ENCODE assay signal across 25 mouse cellular contexts in the genomic region with DNA sequence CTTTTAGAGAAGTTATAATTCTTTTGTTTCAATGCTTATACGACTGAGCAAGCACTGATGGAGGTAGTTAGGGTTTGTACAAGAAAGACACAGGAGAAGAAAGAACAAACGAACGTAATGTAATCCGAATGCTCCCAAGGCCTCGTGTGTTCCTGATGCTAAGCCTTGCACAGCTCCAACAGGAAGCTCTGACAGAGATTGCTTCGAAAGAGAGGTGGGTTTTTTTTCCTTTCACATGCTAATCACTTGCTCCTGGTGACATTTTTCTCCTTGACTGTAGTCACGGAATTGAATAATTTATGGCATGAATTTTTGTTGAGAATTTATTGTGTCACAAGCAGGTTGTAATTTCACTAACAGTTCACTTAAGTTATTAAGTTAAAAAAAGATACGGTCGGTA.
DNase-seq lines count a peak whose midpoint lies in the region; ATAC-seq and TF ChIP-seq lines count a peak whose summit lies in the region.
"Had no signal": no experiment of that assay in that cellular context is flagged by ENCODE, and none has a peak within 500 bp of the region (broad histone marks: within the 10 kb centered on the region; RNA-seq: fewer than 3 reads in every experiment).

No protein-coding gene starts in this region.

- no peak for ATAC-seq in forebrain, embryonic 14.5 days
- ATAC-seq in forebrain, embryonic 12.5 days (ENCODE audit: low FRiP score): no peak
- ATAC-seq in forebrain, postnatal 0 days: peak; percentile 71; the same call in 1 of the 2 replicates
- no peak for ATAC-seq in forebrain, embryonic 13.5 days
- no peak for ATAC-seq in midbrain, embryonic 15.5 days (replicated peaks)
- no peak for ATAC-seq in midbrain, embryonic 11.5 days (ENCODE audit: low FRiP score)
- ATAC-seq: activated CD4-positive, CD25-positive, alpha-beta regulatory T cell, adult 4 months; CD4-positive, CD25-positive, alpha-beta regulatory T cell, adult 4 months; Patski had no signal

- H3K4me1 ChIP-seq in forebrain, embryonic 14.5 days (ENCODE audit: control insufficient read depth, insufficient read depth, low read length): no peaks in the 10 kb centered on the region
- no peaks in the 10 kb centered on the region for H3K4me1 ChIP-seq in forebrain, embryonic 12.5 days
- no peaks in the 10 kb centered on the region for H3K4me1 ChIP-seq in forebrain, postnatal 0 days (ENCODE audit: insufficient read depth)
- H3K4me1 ChIP-seq in forebrain, embryonic 13.5 days: no peaks in the 10 kb centered on the region
- 0 out of 2 replicates have a peak, but pooled peaks cover 5% of the 10 kb centered on the region for H3K4me1 ChIP-seq in midbrain, embryonic 15.5 days
- H3K4me1 ChIP-seq in midbrain, embryonic 11.5 days (ENCODE audit: control insufficient read depth, insufficient read depth, low read length): no peaks in the 10 kb centered on the region
- H3K4me1 ChIP-seq: embryonic facial prominence, embryonic 15.5 days had no signal

- 0 out of 2 replicates have a peak, but pooled peaks cover 3% of the 10 kb centered on the region for H3K9me3 ChIP-seq in forebrain, embryonic 14.5 days (replicated peaks; ENCODE audit: control insufficient read depth, low read length)
- peaks cover 16% of the 10 kb centered on the region for H3K9me3 ChIP-seq in forebrain, embryonic 12.5 days
- 0 out of 2 replicates have a peak, but pooled peaks cover 13% of the 10 kb centered on the region for H3K9me3 ChIP-seq in forebrain, postnatal 0 days (ENCODE audit: low read length)
- H3K9me3 ChIP-seq in forebrain, embryonic 13.5 days (replicated peaks): peaks cover 17% of the 10 kb centered on the region
- no peaks in the 10 kb centered on the region for H3K9me3 ChIP-seq in midbrain, embryonic 15.5 days
- H3K9me3 ChIP-seq in midbrain, embryonic 11.5 days (ENCODE audit: control insufficient read depth, low read length): no peaks in the 10 kb centered on the region; the same call in 1 of the 2 replicates
- H3K9me3 ChIP-seq: embryonic facial prominence, embryonic 15.5 days had no signal

- H3K27ac ChIP-seq in forebrain, embryonic 14.5 days (ENCODE audit: low read depth, low read length): no peak overlapping the region
- H3K27ac ChIP-seq in forebrain, embryonic 12.5 days: no peak overlapping the region
- H3K27ac ChIP-seq in forebrain, postnatal 0 days (ENCODE audit: low read depth, low read length): no peak overlapping the region
- H3K27ac ChIP-seq in forebrain, embryonic 13.5 days: no peak overlapping the region
- H3K27ac ChIP-seq in midbrain, embryonic 15.5 days: peak overlapping the region; percentile 41; the same call in 1 of the 2 replicates
- no peak overlapping the region for H3K27ac ChIP-seq in midbrain, embryonic 11.5 days (ENCODE audit: low read depth, low read length)
- H3K27ac ChIP-seq: embryonic facial prominence, embryonic 13.5 days; embryonic facial prominence, embryonic 15.5 days had no signal

- peak; percentile 27 for DNase-seq in forebrain, embryonic 14.5 days (ENCODE audit: low spot score)
- peak; percentile 20 for DNase-seq in forebrain, postnatal 0 days
- no peak for DNase-seq in midbrain, embryonic 11.5 days (ENCODE audit: low spot score, missing footprints)
- DNase-seq: adrenal gland, adult 8-10 months; adrenal gland, postnatal 14 days; adrenal gland, postnatal 36 days; B cell, adult 2 months; cerebellum, adult 11 months; cerebellum, adult 18-20 months; cerebellum, adult 8-10 months; cerebellum, adult 9-11 months; cerebellum, postnatal 14 days; cerebellum, postnatal 36 days; embryo, embryonic 11 days had no signal

- H3K27me3 ChIP-seq in forebrain, embryonic 14.5 days (replicated peaks; ENCODE audit: control insufficient read depth, insufficient read depth, low read length): no peaks in the 10 kb centered on the region
- H3K27me3 ChIP-seq in forebrain, embryonic 12.5 days: no peaks in the 10 kb centered on the region
- no peaks in the 10 kb centered on the region for H3K27me3 ChIP-seq in forebrain, postnatal 0 days (ENCODE audit: insufficient read depth, low read length)
- no peaks in the 10 kb centered on the region for H3K27me3 ChIP-seq in forebrain, embryonic 13.5 days
- H3K27me3 ChIP-seq in midbrain, embryonic 15.5 days (replicated peaks): no peaks in the 10 kb centered on the region
- H3K27me3 ChIP-seq in midbrain, embryonic 11.5 days (ENCODE audit: control insufficient read depth, insufficient read depth, low read length): no peaks in the 10 kb centered on the region
- H3K27me3 ChIP-seq: CH12.LX; embryonic facial prominence, embryonic 13.5 days; embryonic facial prominence, embryonic 15.5 days had no signal

- 60% methylated on average over 9 of the region's 9 CpGs for WGBS in forebrain, embryonic 14.5 days
- 67% methylated on average over 9 of the region's 9 CpGs for WGBS in forebrain, embryonic 12.5 days
- WGBS in forebrain, postnatal 0 days: 46% methylated on average over 9 of the region's 9 CpGs
- 58% methylated on average over 9 of the region's 9 CpGs for WGBS in forebrain, embryonic 13.5 days
- WGBS in midbrain, embryonic 15.5 days: 49% methylated on average over 9 of the region's 9 CpGs
- WGBS in midbrain, embryonic 11.5 days: 74% methylated on average over 9 of the region's 9 CpGs

- H3K9ac ChIP-seq in forebrain, embryonic 14.5 days (ENCODE audit: low read length): no peak overlapping the region
- H3K9ac ChIP-seq in forebrain, embryonic 12.5 days: no peak overlapping the region
- no peak overlapping the region for H3K9ac ChIP-seq in forebrain, postnatal 0 days
- H3K9ac ChIP-seq in forebrain, embryonic 13.5 days: no peak overlapping the region
- no peak overlapping the region for H3K9ac ChIP-seq in midbrain, embryonic 15.5 days
- H3K9ac ChIP-seq in midbrain, embryonic 11.5 days (ENCODE audit: low read length): no peak overlapping the region
- H3K9ac ChIP-seq: embryonic facial prominence, embryonic 13.5 days; embryonic facial prominence, embryonic 15.5 days had no signal

- no peak overlapping the region for H3K4me2 ChIP-seq in forebrain, embryonic 14.5 days (ENCODE audit: low read length)
- H3K4me2 ChIP-seq in forebrain, embryonic 12.5 days: no peak overlapping the region
- no peak overlapping the region for H3K4me2 ChIP-seq in forebrain, postnatal 0 days (ENCODE audit: low read depth)
- H3K4me2 ChIP-seq in forebrain, embryonic 13.5 days: no peak overlapping the region
- no peak overlapping the region for H3K4me2 ChIP-seq in midbrain, embryonic 15.5 days
- H3K4me2 ChIP-seq in midbrain, embryonic 11.5 days: no peak overlapping the region
- H3K4me2 ChIP-seq: embryonic facial prominence, embryonic 13.5 days; embryonic facial prominence, embryonic 15.5 days had no signal

- H3K4me3 ChIP-seq in forebrain, embryonic 14.5 days (ENCODE audit: low read depth, low read length): no peak overlapping the region
- no peak overlapping the region for H3K4me3 ChIP-seq in forebrain, embryonic 12.5 days (replicated peaks)
- H3K4me3 ChIP-seq in forebrain, postnatal 0 days (ENCODE audit: low read depth, low read length): no peak overlapping the region
- H3K4me3 ChIP-seq in forebrain, embryonic 13.5 days: no peak overlapping the region
- no peak overlapping the region for H3K4me3 ChIP-seq in midbrain, embryonic 15.5 days
- H3K4me3 ChIP-seq in midbrain, embryonic 11.5 days (ENCODE audit: low read depth, low read length): no peak overlapping the region
- H3K4me3 ChIP-seq: embryonic facial prominence, embryonic 13.5 days; embryonic facial prominence, embryonic 15.5 days; erythroblast, embryonic 14.5 days had no signal

- no peaks in the 10 kb centered on the region for H3K36me3 ChIP-seq in forebrain, embryonic 14.5 days (ENCODE audit: control insufficient read depth, insufficient read depth, low read length)
- H3K36me3 ChIP-seq in forebrain, embryonic 12.5 days (replicated peaks): no peaks in the 10 kb centered on the region
- no peaks in the 10 kb centered on the region for H3K36me3 ChIP-seq in forebrain, postnatal 0 days (ENCODE audit: insufficient read depth)
- H3K36me3 ChIP-seq in forebrain, embryonic 13.5 days (ENCODE audit: poor library complexity, severe bottlenecking): no peaks in the 10 kb centered on the region
- no peaks in the 10 kb centered on the region for H3K36me3 ChIP-seq in midbrain, embryonic 15.5 days (replicated peaks)
- no peaks in the 10 kb centered on the region for H3K36me3 ChIP-seq in midbrain, embryonic 11.5 days (ENCODE audit: control insufficient read depth, insufficient read depth, low read length)
- H3K36me3 ChIP-seq: embryonic facial prominence, embryonic 13.5 days; embryonic facial prominence, embryonic 15.5 days; G1E had no signal

- TF ChIP-seq CTCF in forebrain, postnatal 0 days (IDR thresholded peaks at IDR 0.05; ENCODE audit: low read depth): no peak
